Mouse (Mus musculus): Measurements from ENCODE around the gene Lrrk1. TPM values are rescaled to one million over a fixed set of nuclear protein-coding genes. Genes with fewer than 3 reads are reported as not detected.

Gene Lrrk1
- polyA plus RNA-seq, 1 experiment from 2014 or later = 3.7 TPM

DNA sequence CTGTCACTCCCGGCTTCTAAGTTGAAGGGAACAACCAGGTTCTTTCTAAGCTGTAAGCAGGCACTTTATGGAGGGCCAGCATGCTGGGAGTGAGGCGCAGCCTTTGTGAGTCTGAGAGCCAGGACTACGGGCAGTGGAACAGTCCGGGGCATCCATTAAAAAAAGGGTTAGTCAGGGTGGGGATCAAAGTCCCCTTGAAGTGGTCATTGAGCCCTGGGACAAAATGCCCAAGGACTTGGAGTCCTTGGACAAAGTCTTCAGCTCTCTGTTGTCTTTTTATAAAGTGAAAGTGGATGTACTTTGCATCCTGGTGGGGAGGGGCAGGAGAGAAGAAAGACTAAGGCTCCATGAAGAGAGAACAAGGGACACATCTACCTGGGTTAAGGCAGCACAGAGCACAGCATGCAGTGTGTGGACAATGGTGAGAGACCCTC lies 168.3 kb downstream of the Lrrk1 start:
- H3K9ac ChIP-seq = no peak overlapping the region
- H3K27ac ChIP-seq = no peak overlapping the region
- H3K4me1 ChIP-seq = peaks cover 30% of the 10 kb centered on the region
- H3K4me2 ChIP-seq = no peak overlapping the region
- WGBS = 69% methylated on average over 4 of the region's 4 CpGs
- no peak for ATAC-seq (ENCODE audit: low FRiP score)
- H3K36me3 ChIP-seq (replicated peaks) = no peaks in the 10 kb centered on the region
- no peak overlapping the region for H3K4me3 ChIP-seq (replicated peaks)
- H3K9me3 ChIP-seq = no peaks in the 10 kb centered on the region
- H3K27me3 ChIP-seq = no peaks in the 10 kb centered on the region

DNA sequence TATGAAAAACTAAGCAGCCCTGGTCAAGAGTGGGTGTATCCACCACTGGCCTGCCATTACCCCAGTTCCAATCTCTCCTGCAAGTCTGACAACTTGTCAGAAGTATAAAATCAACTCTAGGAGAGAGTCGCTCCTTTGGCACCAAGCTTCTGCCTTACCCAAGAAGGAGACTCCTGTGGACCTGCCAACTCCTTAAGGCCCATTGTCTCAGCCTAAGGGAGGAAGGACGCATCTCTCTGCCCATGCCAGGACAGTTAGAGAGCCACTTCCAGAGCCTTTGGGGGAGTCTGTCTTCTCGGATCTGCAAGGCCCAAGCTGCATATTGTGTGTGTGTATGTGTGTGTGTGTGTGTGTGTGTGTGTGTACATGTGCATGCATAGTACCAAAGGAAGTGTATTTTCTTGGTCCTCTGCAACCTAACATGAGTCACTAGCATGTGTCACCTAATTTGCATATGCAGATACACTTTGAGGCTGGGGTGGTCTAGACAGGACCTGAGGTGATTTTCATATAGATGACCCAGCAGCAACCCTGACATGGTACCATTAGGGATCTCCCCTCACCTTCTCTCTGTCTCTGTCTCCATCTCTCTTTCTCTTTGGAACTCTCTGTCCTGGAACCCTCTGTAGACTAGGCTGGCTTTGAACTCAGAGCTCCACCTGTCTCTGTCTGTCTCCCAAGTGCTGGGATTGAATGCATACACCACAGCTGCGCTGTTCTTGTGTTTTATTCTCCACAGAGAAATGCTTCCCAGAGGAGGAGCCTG lies 168.9 kb downstream of the Lrrk1 start:
- Histone ChIP-seq H3K36me3 (replicated peaks) (no peaks in the 10 kb centered on the region), H3K4me2 (no peak overlapping the region), H3K4me1 (peaks cover 30% of the 10 kb centered on the region), H3K9me3 (no peaks in the 10 kb centered on the region), H3K27me3 (no peaks in the 10 kb centered on the region), H3K4me3 (replicated peaks) (no peak overlapping the region), H3K9ac (no peak overlapping the region), H3K27ac (no peak overlapping the region)
- WGBS = 81% methylated on average over 4 of the region's 4 CpGs
- ATAC-seq (ENCODE audit: low FRiP score) = no peak

- peak overlapping the region; percentile 36; the same call in 1 of the 2 replicates for H3K27ac ChIP-seq
Measured at GRCm38 (mm10) chr7:66218193-66219014, 169.7 kb downstream of the Lrrk1 start.

GRCm38 (mm10) chr7:66217531-66218094 lies 170.5 kb downstream of the Lrrk1 start:
- Histone ChIP-seq H3K4me2 (no peak overlapping the region; the same call in 1 of the 2 replicates), H3K9me3 (no peaks in the 10 kb centered on the region), H3K9ac (no peak overlapping the region), H3K27ac (0 out of 2 replicates have a peak overlapping the region, but pooled peaks have one; percentile 3), H3K4me1 (peaks cover 27% of the 10 kb centered on the region), H3K27me3 (no peaks in the 10 kb centered on the region), H3K36me3 (replicated peaks) (no peaks in the 10 kb centered on the region), H3K4me3 (replicated peaks) (no peak overlapping the region)
- ATAC-seq (ENCODE audit: low FRiP score) = no peak
- WGBS = 34% methylated on average over 7 of the region's 7 CpGs

More at GRCm38 (mm10) chr7:66218193-66219014, 169.7 kb downstream of the Lrrk1 start:
- H3K4me1 ChIP-seq = peaks cover 30% of the 10 kb centered on the region
- no peak overlapping the region for H3K4me3 ChIP-seq (replicated peaks)
- H3K9ac ChIP-seq = no peak overlapping the region
- H3K9me3 ChIP-seq = no peaks in the 10 kb centered on the region
- 37% methylated on average over 9 of the region's 9 CpGs for WGBS
- H3K4me2 ChIP-seq = 0 out of 2 replicates have a peak overlapping the region, but pooled peaks have one; percentile 6
- ATAC-seq (ENCODE audit: low FRiP score) = no peak
- no peaks in the 10 kb centered on the region for H3K36me3 ChIP-seq (replicated peaks)
- no peaks in the 10 kb centered on the region for H3K27me3 ChIP-seq

- Histone ChIP-seq H3K27ac (no peak overlapping the region), H3K9ac (no peak overlapping the region), H3K4me3 (replicated peaks) (no peak overlapping the region)
Measured at GRCm38 (mm10) chr7:66217011-66217410, 171.1 kb downstream of the Lrrk1 start.

DNA sequence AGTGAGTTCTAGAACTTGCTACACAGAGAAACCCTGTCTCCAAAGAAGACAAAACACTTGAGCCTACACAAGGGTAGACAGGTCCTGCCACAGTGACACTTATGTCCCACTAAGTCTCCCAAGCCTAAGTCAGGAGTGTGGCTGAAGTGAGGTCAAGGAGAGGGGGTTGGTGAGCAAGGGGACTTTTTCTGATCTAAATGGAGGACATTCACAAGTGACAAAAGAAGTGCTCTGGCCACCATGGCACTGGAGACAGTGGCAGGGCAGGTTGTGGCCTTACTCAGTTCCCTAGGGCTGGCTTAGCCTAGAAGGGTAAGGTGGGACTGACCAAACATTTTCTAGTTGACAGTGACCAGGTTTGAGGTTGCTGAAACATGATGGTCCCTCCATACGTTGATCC lies 172.2 kb downstream of the Lrrk1 start:
- Histone ChIP-seq H3K4me3 (replicated peaks) (no peak overlapping the region), H3K27ac (no peak overlapping the region), H3K4me1 (peaks cover 23% of the 10 kb centered on the region), H3K4me2 (no peak overlapping the region), H3K9ac (no peak overlapping the region), H3K9me3 (no peaks in the 10 kb centered on the region), H3K27me3 (no peaks in the 10 kb centered on the region), H3K36me3 (replicated peaks) (no peaks in the 10 kb centered on the region)
- no peak for ATAC-seq (ENCODE audit: low FRiP score)
- 100% methylated on average over 1 of the region's 1 CpGs for WGBS

More at GRCm38 (mm10) chr7:66217011-66217410, 171.1 kb downstream of the Lrrk1 start:
- Histone ChIP-seq H3K27me3 (no peaks in the 10 kb centered on the region), H3K9me3 (no peaks in the 10 kb centered on the region), H3K4me2 (no peak overlapping the region), H3K36me3 (replicated peaks) (no peaks in the 10 kb centered on the region), H3K4me1 (peaks cover 23% of the 10 kb centered on the region)
- no peak for ATAC-seq (ENCODE audit: low FRiP score)
- WGBS = 73% methylated on average over 7 of the region's 7 CpGs

GRCm38 (mm10) chr7:66214477-66214876 lies 173.7 kb downstream of the Lrrk1 start:
- H3K27ac ChIP-seq = no peak overlapping the region
- H3K9me3 ChIP-seq = no peaks in the 10 kb centered on the region
- H3K27me3 ChIP-seq = no peaks in the 10 kb centered on the region
- no peak overlapping the region for H3K4me3 ChIP-seq (replicated peaks)
- no peak overlapping the region for H3K4me2 ChIP-seq
- WGBS = 91% methylated on average over 6 of the region's 6 CpGs
- no peaks in the 10 kb centered on the region for H3K36me3 ChIP-seq (replicated peaks)
- H3K4me1 ChIP-seq = peaks cover 23% of the 10 kb centered on the region
- no peak overlapping the region for H3K9ac ChIP-seq
- ATAC-seq (ENCODE audit: low FRiP score) = no peak

- Histone ChIP-seq H3K9ac (no peak overlapping the region), H3K27me3 (no peaks in the 10 kb centered on the region), H3K36me3 (replicated peaks) (no peaks in the 10 kb centered on the region), H3K4me2 (no peak overlapping the region), H3K9me3 (no peaks in the 10 kb centered on the region), H3K27ac (no peak overlapping the region), H3K4me1 (peaks cover 10% of the 10 kb centered on the region), H3K4me3 (replicated peaks) (no peak overlapping the region)
- no peak for ATAC-seq (ENCODE audit: low FRiP score)
- 85% methylated on average over 1 of the region's 1 CpGs for WGBS
Measured at GRCm38 (mm10) chr7:66212887-66213286, 175.3 kb downstream of the Lrrk1 start.

DNA sequence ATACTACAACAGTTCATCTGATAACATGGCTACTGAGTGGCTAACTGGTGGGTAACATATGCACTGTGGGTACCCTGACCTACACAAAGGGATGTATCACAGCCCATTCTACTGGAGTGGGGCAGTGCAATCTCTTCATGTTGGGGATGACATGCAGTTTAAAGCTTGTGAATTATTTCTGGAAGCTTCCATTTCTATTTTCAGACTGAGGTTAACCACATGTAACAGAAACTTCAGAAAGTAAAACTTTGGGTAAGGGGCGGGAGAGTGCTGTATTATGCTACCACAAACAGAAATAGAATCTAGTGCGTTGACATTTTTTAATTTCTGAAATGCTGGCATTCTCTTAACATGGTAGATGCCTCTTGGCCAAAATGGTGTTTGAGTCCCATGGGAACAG lies 178.2 kb downstream of the Lrrk1 start:
- H3K9me3 ChIP-seq = no peaks in the 10 kb centered on the region
- no peak overlapping the region for H3K27ac ChIP-seq
- 91% methylated on average over 2 of the region's 2 CpGs for WGBS
- H3K4me3 ChIP-seq (replicated peaks) = no peak overlapping the region
- ATAC-seq (ENCODE audit: low FRiP score) = no peak
- no peaks in the 10 kb centered on the region for H3K27me3 ChIP-seq
- H3K9ac ChIP-seq = no peak overlapping the region
- H3K4me1 ChIP-seq = no peaks in the 10 kb centered on the region
- H3K4me2 ChIP-seq = no peak overlapping the region
- no peaks in the 10 kb centered on the region for H3K36me3 ChIP-seq (replicated peaks)

GRCm38 (mm10) chr7:66201657-66202056 lies 186.5 kb downstream of the Lrrk1 start:
- H3K27ac ChIP-seq = no peak overlapping the region
- no peak for ATAC-seq (ENCODE audit: low FRiP score)
- WGBS = 86% methylated on average over 2 of the region's 2 CpGs
- H3K4me3 ChIP-seq (replicated peaks) = no peak overlapping the region
- H3K27me3 ChIP-seq = no peaks in the 10 kb centered on the region
- H3K4me1 ChIP-seq = peaks cover 10% of the 10 kb centered on the region
- H3K9me3 ChIP-seq = no peaks in the 10 kb centered on the region
- H3K4me2 ChIP-seq = no peak overlapping the region
- H3K9ac ChIP-seq = no peak overlapping the region
- no peaks in the 10 kb centered on the region for H3K36me3 ChIP-seq (replicated peaks)

- Histone ChIP-seq H3K4me2 (no peak overlapping the region), H3K9me3 (no peaks in the 10 kb centered on the region), H3K36me3 (replicated peaks) (no peaks in the 10 kb centered on the region), H3K27ac (no peak overlapping the region), H3K4me3 (replicated peaks) (no peak overlapping the region), H3K4me1 (peaks cover 10% of the 10 kb centered on the region), H3K27me3 (no peaks in the 10 kb centered on the region), H3K9ac (no peak overlapping the region)
- no peak for ATAC-seq (ENCODE audit: low FRiP score)
- WGBS = 66% methylated on average over 8 of the region's 8 CpGs
Measured at GRCm38 (mm10) chr7:66200791-66201450, 187.2 kb downstream of the Lrrk1 start.

DNA sequence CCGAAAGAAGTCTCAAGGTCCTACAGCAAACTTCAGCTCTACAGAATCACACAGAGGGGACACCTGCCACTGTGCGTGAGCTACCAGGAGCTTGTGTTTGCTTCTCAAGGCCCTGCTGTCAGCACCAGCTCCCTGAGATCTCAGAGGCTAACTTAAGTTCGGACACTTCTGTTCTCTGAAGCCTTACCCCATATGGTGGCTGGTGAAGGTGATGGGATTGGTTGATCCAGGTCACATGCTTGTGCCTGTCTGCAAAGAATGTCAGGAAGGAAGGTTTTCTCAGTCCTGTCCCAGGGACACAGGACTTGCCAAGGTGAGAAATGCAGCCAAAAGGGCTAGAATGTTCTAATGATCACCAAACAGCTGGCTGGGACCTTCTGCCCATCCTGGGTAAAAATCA lies 187.8 kb downstream of the Lrrk1 start:
- no peak overlapping the region for H3K4me2 ChIP-seq
- H3K36me3 ChIP-seq (replicated peaks) = no peaks in the 10 kb centered on the region
- no peaks in the 10 kb centered on the region for H3K27me3 ChIP-seq
- no peaks in the 10 kb centered on the region for H3K9me3 ChIP-seq
- no peak overlapping the region for H3K27ac ChIP-seq
- 85% methylated on average over 3 of the region's 3 CpGs for WGBS
- H3K9ac ChIP-seq = no peak overlapping the region
- H3K4me3 ChIP-seq (replicated peaks) = no peak overlapping the region
- H3K4me1 ChIP-seq = peaks cover 10% of the 10 kb centered on the region
- ATAC-seq (ENCODE audit: low FRiP score) = no peak

Data from forebrain, embryonic 12.5 days (tissue).